Mouse (Mus musculus) kidney, embryonic 16.5 days (tissue): ENCODE measurements around the gene Tmem104. TPM values are rescaled to one million over a fixed set of nuclear protein-coding genes. Genes with fewer than 3 reads are reported as not detected.

Experiments
- ATAC-seq: fragments of 200-750 bp; cut with Nextera tagmentation; 2 replicates; pipeline ENCODE4 v1.8.0; 2017; ENCODE audit warnings: moderate TSS enrichment; ENCODE audit not compliant: low FRiP score, low TSS enrichment
- H3K27ac ChIP-seq: fragments of 300-500 bp; sonication (generic); 2 replicates; pipeline ENCODE4 v1.5.1; 2014; ENCODE audit warnings: low read length
- H3K27me3 ChIP-seq: fragments of 300-500 bp; sonication (generic); 2 replicates; pipeline ENCODE4 v1.6.1; 2014; ENCODE audit warnings: low read length, control low read depth, mixed read lengths; ENCODE audit not compliant: insufficient read depth
- H3K36me3 ChIP-seq: fragments of 300-500 bp; sonication (generic); 2 replicates; pipeline ENCODE4 v1.6.1; 2014; ENCODE audit warnings: low read length, control low read depth, mixed read lengths; ENCODE audit not compliant: insufficient read depth
- H3K4me1 ChIP-seq: fragments of 300-500 bp; sonication (generic); 2 replicates; pipeline ENCODE4 v1.6.1; 2014; ENCODE audit warnings: low read length, control low read depth, mixed read lengths; ENCODE audit not compliant: insufficient read depth
- H3K4me2 ChIP-seq: fragments of 300-500 bp; sonication (generic); replicated peaks from 2 replicates; pipeline ENCODE4 v1.6.1; 2014; ENCODE audit warnings: low read depth, low read length
- H3K4me3 ChIP-seq: fragments of 300-500 bp; sonication (generic); 2 replicates; pipeline ENCODE4 v1.5.1; 2014; ENCODE audit warnings: mild to moderate bottlenecking, low read length
- H3K9ac ChIP-seq: fragments of 300-500 bp; sonication (generic); replicated peaks from 2 replicates; pipeline ENCODE4 v1.6.1; 2014; ENCODE audit warnings: low read length
- H3K9me3 ChIP-seq: fragments of 300-500 bp; sonication (generic); 2 replicates; pipeline ENCODE4 v1.6.1; 2016; ENCODE audit warnings: low read length, control low read depth
- WGBS: fragments of 180-500 bp; shearing (Covaris S2); extraction: QIAGEN DNeasy Blood & Tissue Kit; methylation state at CpG from one replicate; pipeline ENCODE4 v1.1.7; 2014; 5-methylcytosine and 5-hydroxymethylcytosine counted together
- microRNA-seq: library from miRNA; unstranded; fragments of <30 nt; microRNA quantifications from one replicate; pipeline ENCODE4, GENCODE M21; 2016
- polyA plus RNA-seq: library from polyadenylated mRNA; unstranded; fragments of >200 nt; fragmentation: Nextera tagmentation; extraction: Ambion mirVana; gene quantifications from 2 replicates; pipeline ENCODE4 v1.2.1, GENCODE M21; 2015

Tmem104 gene
- polyA plus RNA-seq, 1 experiment from 2014 or later, result 13.8 TPM

DNA sequence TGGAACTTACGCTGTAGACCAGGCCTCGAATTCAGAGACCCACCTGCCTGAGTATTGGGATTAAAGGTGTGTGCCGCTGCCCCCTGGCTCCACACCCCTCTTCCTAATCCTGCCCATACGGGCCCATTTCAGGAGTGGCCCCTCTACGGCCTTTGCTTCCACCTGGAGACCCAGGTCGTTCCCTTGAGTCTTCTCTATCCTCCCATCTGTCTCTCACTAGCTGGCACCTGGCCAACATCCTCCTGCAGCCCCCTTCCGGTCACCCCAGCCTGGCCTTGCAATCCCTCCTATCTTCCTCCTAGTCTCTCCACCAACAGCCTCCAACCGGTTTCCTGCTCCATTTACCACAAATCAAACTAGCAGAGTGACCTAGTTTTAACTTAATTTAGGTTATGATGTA lies 102.6 kb downstream of the Tmem104 start:
- Histone ChIP-seq H3K36me3 (no peaks in the 10 kb centered on the region), H3K27me3 (no peaks in the 10 kb centered on the region), H3K4me3 (no peak overlapping the region), H3K4me2 (no peak overlapping the region), H3K9ac (no peak overlapping the region), H3K27ac (no peak overlapping the region), H3K4me1 (peaks cover 9% of the 10 kb centered on the region; the same call in 1 of the 2 replicates), H3K9me3 (no peaks in the 10 kb centered on the region)
- WGBS, result 63% methylated on average over 8 of the region's 8 CpGs
- no peak for ATAC-seq

GRCm38 (mm10) chr11:115290314-115290713 lies 103.0 kb downstream of the Tmem104 start:
- Histone ChIP-seq H3K4me2 (no peak overlapping the region), H3K27me3 (no peaks in the 10 kb centered on the region), H3K4me3 (no peak overlapping the region), H3K9ac (no peak overlapping the region), H3K27ac (no peak overlapping the region), H3K36me3 (no peaks in the 10 kb centered on the region), H3K9me3 (no peaks in the 10 kb centered on the region), H3K4me1 (peaks cover 9% of the 10 kb centered on the region; the same call in 1 of the 2 replicates)
- 76% methylated on average over 1 of the region's 1 CpGs for WGBS
- ATAC-seq, result no peak

DNA sequence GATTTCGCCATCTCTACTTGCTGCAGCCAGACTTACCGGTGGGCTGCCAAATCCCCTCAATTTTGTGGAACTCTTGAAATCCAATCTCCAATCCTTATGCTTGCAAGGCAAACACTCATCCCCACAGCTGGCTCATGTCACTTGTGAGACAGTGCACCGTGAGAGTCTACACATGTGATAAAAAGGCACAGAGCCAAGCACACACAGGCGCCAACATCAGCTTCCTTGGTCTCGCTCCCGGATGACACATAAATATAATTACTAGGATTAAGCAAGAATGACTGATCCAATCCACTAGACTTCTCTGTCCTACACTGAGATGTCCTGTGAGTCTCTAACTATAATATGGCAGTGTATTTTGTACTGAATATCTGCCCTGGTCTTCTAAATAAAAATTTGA lies 103.6 kb downstream of the Tmem104 start:
- no peak overlapping the region for H3K9ac ChIP-seq
- WGBS, result 49% methylated on average over 6 of the region's 6 CpGs
- ATAC-seq, result no peak; the same call in 1 of the 2 replicates
- no peak overlapping the region for H3K4me3 ChIP-seq
- peaks cover 9% of the 10 kb centered on the region; the same call in 1 of the 2 replicates for H3K4me1 ChIP-seq
- H3K27ac ChIP-seq, result no peak overlapping the region
- H3K9me3 ChIP-seq, result no peaks in the 10 kb centered on the region
- no peaks in the 10 kb centered on the region for H3K27me3 ChIP-seq
- no peak overlapping the region for H3K4me2 ChIP-seq
- no peaks in the 10 kb centered on the region for H3K36me3 ChIP-seq

DNA sequence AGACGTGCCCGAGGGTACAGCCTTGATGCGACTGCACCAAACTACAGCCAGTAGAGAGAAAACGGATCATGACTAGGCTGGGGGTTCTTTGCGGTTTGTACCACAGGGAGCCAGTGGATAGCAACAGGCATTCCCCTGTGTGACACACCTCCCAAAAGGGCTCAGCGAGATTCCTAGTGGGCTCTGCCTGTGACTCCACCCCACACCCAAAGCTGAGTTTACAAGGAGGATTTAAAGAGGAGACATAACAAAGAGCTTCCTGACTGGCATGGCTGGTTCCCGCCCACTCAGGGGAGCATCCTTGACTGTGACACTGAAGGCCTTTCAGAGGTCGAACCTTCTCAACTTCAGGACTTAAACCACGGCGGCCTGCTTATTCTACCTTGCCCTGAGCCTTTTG lies 104.2 kb downstream of the Tmem104 start:
- no peaks in the 10 kb centered on the region for H3K27me3 ChIP-seq
- ATAC-seq, result no peak
- no peaks in the 10 kb centered on the region for H3K9me3 ChIP-seq
- 77% methylated on average over 10 of the region's 10 CpGs for WGBS
- no peak overlapping the region for H3K4me2 ChIP-seq
- no peak overlapping the region for H3K27ac ChIP-seq
- no peaks in the 10 kb centered on the region for H3K36me3 ChIP-seq
- peaks cover 9% of the 10 kb centered on the region; the same call in 1 of the 2 replicates for H3K4me1 ChIP-seq
- H3K9ac ChIP-seq, result no peak overlapping the region
- H3K4me3 ChIP-seq, result no peak overlapping the region

DNA sequence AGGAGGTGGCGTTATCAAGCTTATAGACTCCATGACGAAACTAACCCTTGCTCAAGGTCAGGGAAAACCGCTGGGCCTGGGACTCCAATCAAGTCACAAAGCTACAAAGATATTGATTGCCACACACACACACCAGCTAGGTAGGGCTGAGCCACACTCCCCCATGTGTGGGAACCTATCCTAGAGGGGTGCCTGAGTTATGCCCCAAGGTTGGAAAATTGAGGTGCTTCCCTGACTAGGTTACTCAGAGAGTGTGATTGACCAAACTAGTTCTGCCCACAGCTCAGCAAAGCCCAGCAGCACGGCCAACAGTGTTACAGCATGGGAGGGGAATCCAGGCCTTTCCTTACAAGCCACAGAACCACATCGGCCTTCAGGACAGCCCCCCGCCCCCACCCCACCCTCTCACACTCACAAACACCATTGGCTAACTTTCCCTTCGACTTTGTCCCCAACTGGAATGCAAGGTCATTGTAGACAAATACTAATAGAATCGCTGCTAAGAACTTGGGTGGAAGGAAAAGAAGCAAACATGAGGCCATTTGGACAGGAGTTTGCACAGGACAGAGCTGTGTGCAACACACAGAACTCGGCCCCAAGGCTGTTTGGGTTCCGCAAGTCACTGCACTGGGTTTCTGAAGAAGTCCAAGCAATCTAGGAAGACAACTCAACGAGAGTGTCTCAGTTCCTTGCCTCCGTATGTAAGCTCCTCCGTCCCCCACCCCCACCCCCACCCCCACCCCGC lies 105.5 kb downstream of the Tmem104 start:
- ATAC-seq, result no peak
- no peak overlapping the region for H3K9ac ChIP-seq
- no peaks in the 10 kb centered on the region for H3K36me3 ChIP-seq
- H3K27me3 ChIP-seq, result peaks cover 9% of the 10 kb centered on the region
- peaks cover 17% of the 10 kb centered on the region for H3K4me1 ChIP-seq
- no peak overlapping the region for H3K4me2 ChIP-seq
- H3K9me3 ChIP-seq, result no peaks in the 10 kb centered on the region
- 60% methylated on average over 14 of the region's 14 CpGs for WGBS
- 0 out of 2 replicates have a peak overlapping the region, but pooled peaks have one; percentile 10 for H3K27ac ChIP-seq
- H3K4me3 ChIP-seq, result no peak overlapping the region

- 80% methylated on average over 11 of the region's 11 CpGs for WGBS
- Histone ChIP-seq H3K9ac (no peak overlapping the region), H3K27me3 (peaks cover 23% of the 10 kb centered on the region), H3K4me2 (no peak overlapping the region), H3K9me3 (no peaks in the 10 kb centered on the region), H3K4me3 (no peak overlapping the region), H3K27ac (no peak overlapping the region), H3K36me3 (no peaks in the 10 kb centered on the region), H3K4me1 (peaks cover 14% of the 10 kb centered on the region)
- no peak for ATAC-seq
These were observed 108.7 kb downstream of the Tmem104 start for GRCm38 (mm10) chr11:115295939-115296338.

Small RNA genes lying within 50 kb of the gene (microRNA-seq; reads per million reads assigned to microRNA genes)
- gene Gm25837, result not detected

Other genes with a start within 250 kb of the Tmem104 start
- gene Cd300c, start 218.3 kb upstream of the Tmem104 start, polyA plus RNA-seq, result not detected in 2 replicates
- gene Cd300ld, start 197.6 kb upstream of the Tmem104 start, polyA plus RNA-seq, result 0.36 and 0.40 TPM in 2 replicates
- 1.6 and 2.5 TPM in 2 replicates for gene Cd300c2, start 185.6 kb upstream of the Tmem104 start, polyA plus RNA-seq
- gene Cd300ld2, start 171.3 kb upstream of the Tmem104 start, polyA plus RNA-seq, result not detected in 2 replicates
- not detected in 2 replicates for gene Cd300ld4, start 160.5 kb upstream of the Tmem104 start, polyA plus RNA-seq
- not detected in 2 replicates for gene Cd300ld5, start 149.7 kb upstream of the Tmem104 start, polyA plus RNA-seq
- not detected in 2 replicates for gene Cd300ld3, start 139.1 kb upstream of the Tmem104 start, polyA plus RNA-seq
- 0.10 TPM in 1 of 2 replicates, not detected in the other for gene Cd300e, start 125.3 kb upstream of the Tmem104 start, polyA plus RNA-seq
- gene Rab37, start 96.1 kb upstream of the Tmem104 start, polyA plus RNA-seq, result 1.7 and 2.2 TPM in 2 replicates
- 0.52 and 0.53 TPM in 2 replicates for gene Cd300lf, start 53.5 kb upstream of the Tmem104 start, polyA plus RNA-seq
- 165 and 170 TPM in 2 replicates for gene Slc9a3r1, start 24.1 kb upstream of the Tmem104 start, polyA plus RNA-seq
- gene Nat9, start 372 bp downstream of the Tmem104 start, polyA plus RNA-seq, result 28.0 and 29.7 TPM in 2 replicates
- not detected in 2 replicates for gene Grin2c, start 79.8 kb downstream of the Tmem104 start, polyA plus RNA-seq
- gene Fdxr, start 89.6 kb downstream of the Tmem104 start, polyA plus RNA-seq, result 20.0 and 23.6 TPM in 2 replicates
- 0.40 and 0.42 TPM in 2 replicates for gene Fads6, start 110.2 kb downstream of the Tmem104 start, polyA plus RNA-seq
- gene Otop2, start 119.7 kb downstream of the Tmem104 start, polyA plus RNA-seq, result 0.64 TPM in 1 of 2 replicates, not detected in the other
- 0.05 TPM in 1 of 2 replicates, not detected in the other for gene Ush1g, start 134.6 kb downstream of the Tmem104 start, polyA plus RNA-seq
- not detected in 2 replicates for gene Otop3, start 147.2 kb downstream of the Tmem104 start, polyA plus RNA-seq
- gene Hid1, start 180.3 kb downstream of the Tmem104 start, polyA plus RNA-seq, result 7.9 and 8.6 TPM in 2 replicates
- 7.9 and 10.2 TPM in 2 replicates for gene Cdr2l, start 194.4 kb downstream of the Tmem104 start, polyA plus RNA-seq
- 195 and 203 TPM in 2 replicates for gene Mrpl58, start 216.3 kb downstream of the Tmem104 start, polyA plus RNA-seq
- 942 and 981 TPM in 2 replicates for gene Atp5h, start 232.5 kb downstream of the Tmem104 start, polyA plus RNA-seq
- gene Kctd2, start 232.6 kb downstream of the Tmem104 start, polyA plus RNA-seq, result 4.7 and 4.8 TPM in 2 replicates